Mouse (Mus musculus): ENCODE data around the gene 1700001P01Rik. TPM values are rescaled to one million over a fixed set of nuclear protein-coding genes. Genes with fewer than 3 reads are reported as not detected.
A peak's percentile ranks its signal among the peaks of the same experiment; 100 is the strongest.

Gene 1700001P01Rik
- total RNA-seq, 2 experiments from 2014 or later: not detected

- ATAC-seq (replicated peaks; ENCODE audit: poor library complexity, severe bottlenecking): no peak
Measured at GRCm38 (mm10) chr11:97810970-97811369, 35.3 kb upstream of the 1700001P01Rik start.

GRCm38 (mm10) chr11:97810356-97810755 lies 34.6 kb upstream of the 1700001P01Rik start:
- ATAC-seq (replicated peaks; ENCODE audit: poor library complexity, severe bottlenecking): no peak

GRCm38 (mm10) chr11:97809235-97810121 lies 33.8 kb upstream of the 1700001P01Rik start:
- ATAC-seq (replicated peaks; ENCODE audit: poor library complexity, severe bottlenecking): no peak

GRCm38 (mm10) chr11:97808621-97809234 lies 33.0 kb upstream of the 1700001P01Rik start:
- no peak for ATAC-seq (replicated peaks; ENCODE audit: poor library complexity, severe bottlenecking)

GRCm38 (mm10) chr11:97808093-97808492 lies 32.4 kb upstream of the 1700001P01Rik start:
- ATAC-seq (replicated peaks; ENCODE audit: poor library complexity, severe bottlenecking): no peak

GRCm38 (mm10) chr11:97807626-97808025 lies 31.9 kb upstream of the 1700001P01Rik start:
- ATAC-seq (replicated peaks; ENCODE audit: poor library complexity, severe bottlenecking): no peak

GRCm38 (mm10) chr11:97806613-97806964 lies 30.9 kb upstream of the 1700001P01Rik start:
- no peak for ATAC-seq (replicated peaks; ENCODE audit: poor library complexity, severe bottlenecking)

GRCm38 (mm10) chr11:97805662-97806612 lies 30.2 kb upstream of the 1700001P01Rik start:
- ATAC-seq (replicated peaks; ENCODE audit: poor library complexity, severe bottlenecking): no peak

- no peak for ATAC-seq (replicated peaks; ENCODE audit: poor library complexity, severe bottlenecking)
Measured at GRCm38 (mm10) chr11:97804841-97805661, 29.3 kb upstream of the 1700001P01Rik start.

GRCm38 (mm10) chr11:97803847-97804246 lies 28.1 kb upstream of the 1700001P01Rik start:
- no peak for ATAC-seq (replicated peaks; ENCODE audit: poor library complexity, severe bottlenecking)

GRCm38 (mm10) chr11:97802495-97802894 lies 26.8 kb upstream of the 1700001P01Rik start:
- ATAC-seq (replicated peaks; ENCODE audit: poor library complexity, severe bottlenecking): no peak

GRCm38 (mm10) chr11:97802194-97802470 lies 26.4 kb upstream of the 1700001P01Rik start:
- ATAC-seq (replicated peaks; ENCODE audit: poor library complexity, severe bottlenecking): no peak

GRCm38 (mm10) chr11:97801409-97802193 lies 25.9 kb upstream of the 1700001P01Rik start:
- ATAC-seq (replicated peaks; ENCODE audit: poor library complexity, severe bottlenecking): no peak

- ATAC-seq (replicated peaks; ENCODE audit: poor library complexity, severe bottlenecking): no peak
Measured at GRCm38 (mm10) chr11:97800691-97801408, 25.1 kb upstream of the 1700001P01Rik start.

GRCm38 (mm10) chr11:97799994-97800690 lies 24.4 kb upstream of the 1700001P01Rik start:
- ATAC-seq (replicated peaks; ENCODE audit: poor library complexity, severe bottlenecking): peak; percentile 66

- peak; percentile 72 for ATAC-seq (replicated peaks; ENCODE audit: poor library complexity, severe bottlenecking)
Measured at GRCm38 (mm10) chr11:97799146-97799993, 23.7 kb upstream of the 1700001P01Rik start.

- 0 out of 2 replicates have a peak, but pooled peaks have one; percentile 12 for ATAC-seq (replicated peaks; ENCODE audit: poor library complexity, severe bottlenecking)
Measured at GRCm38 (mm10) chr11:97798782-97799145, 23.0 kb upstream of the 1700001P01Rik start, which contains the start of gene Lasp1. TSS of gene Lasp1 (plus strand) at chr11:97799000.
